Mouse (Mus musculus): ENCODE results near the gene Rtp1.

Gene Rtp1

DNA sequence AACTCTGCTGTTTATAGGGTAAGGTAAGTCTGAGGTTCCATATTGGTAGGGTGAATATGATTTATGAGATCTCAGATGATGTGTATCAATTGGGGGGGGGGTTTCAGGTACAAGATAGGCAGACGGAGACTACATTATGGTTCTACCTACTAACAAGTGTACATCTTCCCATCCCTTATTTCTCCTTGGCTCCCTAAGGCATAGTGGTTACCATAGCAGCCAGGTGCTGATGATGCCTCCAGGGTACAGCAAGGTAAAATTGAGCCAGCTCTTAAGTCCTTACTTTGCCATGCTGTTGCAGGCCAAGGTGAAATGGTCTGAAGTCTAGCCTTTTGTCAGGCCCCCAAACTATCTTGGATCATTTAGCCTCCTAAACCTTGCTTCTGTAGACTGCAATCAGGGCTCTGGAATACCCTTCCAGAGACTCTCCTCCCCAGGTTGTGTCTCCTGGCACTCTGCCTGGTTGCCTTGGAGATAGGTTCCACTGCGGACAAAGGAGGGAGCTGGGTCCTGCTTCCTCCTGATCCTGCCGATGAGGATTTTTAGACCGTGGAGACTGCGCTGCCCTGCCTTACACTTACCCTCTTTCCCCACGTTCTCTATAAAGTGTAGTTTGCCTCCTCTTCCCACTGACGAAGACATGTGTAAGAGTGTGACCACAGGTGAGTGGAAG is at the start of gene Rtp1:
Rtp1 (plus strand) TSS at position 487 of the 673 bp plus-strand sequence.
- DNase-seq (ENCODE audit: low read depth), result no peak

DNA sequence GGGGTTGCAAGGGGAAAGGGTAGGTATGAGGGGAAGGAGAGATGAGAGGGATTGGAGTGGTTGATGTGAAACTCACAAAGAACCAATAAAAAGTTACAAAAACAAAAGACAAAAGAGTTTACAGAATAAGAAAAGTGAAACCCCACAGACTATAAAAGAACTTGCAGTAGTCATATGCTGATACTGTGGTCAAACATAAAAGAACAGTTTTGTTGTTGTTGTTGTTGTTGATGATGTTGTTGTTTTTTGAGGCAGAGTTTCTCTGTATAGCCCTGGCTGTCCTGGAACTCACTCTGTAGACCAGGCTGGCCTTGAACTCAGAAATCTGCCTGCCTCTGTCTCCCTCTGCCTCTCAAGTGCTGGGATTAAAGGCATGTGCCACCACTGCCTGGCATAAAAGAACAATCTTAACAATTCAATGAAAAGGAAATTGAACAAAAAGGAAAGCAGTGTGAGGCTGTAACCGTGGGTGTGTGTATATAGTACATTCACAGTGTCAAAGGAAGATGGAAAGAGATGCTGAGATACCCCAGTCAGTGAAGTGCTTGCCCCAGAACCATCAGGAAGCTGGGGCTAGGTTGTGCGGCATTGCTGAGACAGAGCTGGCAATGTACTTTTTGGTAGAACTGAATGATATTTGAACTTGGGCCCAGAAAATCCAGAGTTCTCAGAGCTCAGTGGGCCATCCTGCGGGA is 49.2 kb upstream of the Rtp1 start:
- no peak for DNase-seq (ENCODE audit: low read depth)

DNA sequence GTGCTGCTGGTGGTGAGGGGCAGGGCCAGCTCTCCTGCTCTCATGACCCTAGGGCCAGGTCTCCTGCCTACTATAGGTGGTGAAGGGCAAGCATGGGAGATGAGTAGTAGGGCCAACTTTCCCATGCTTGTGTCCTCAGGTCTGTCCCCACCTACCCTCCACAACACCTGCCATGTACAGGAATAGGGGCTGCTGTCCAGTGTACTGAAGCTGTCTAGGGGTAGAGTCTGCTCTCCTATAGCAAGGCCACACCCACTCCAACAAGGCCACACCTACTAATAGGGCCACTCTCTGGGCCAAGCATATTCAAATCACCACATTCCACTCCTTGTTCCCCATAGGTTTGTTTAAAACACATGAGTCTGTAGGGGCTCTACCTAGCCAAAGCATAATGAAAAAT is 44.6 kb upstream of the Rtp1 start:
- no peak for DNase-seq (ENCODE audit: low read depth)

DNA sequence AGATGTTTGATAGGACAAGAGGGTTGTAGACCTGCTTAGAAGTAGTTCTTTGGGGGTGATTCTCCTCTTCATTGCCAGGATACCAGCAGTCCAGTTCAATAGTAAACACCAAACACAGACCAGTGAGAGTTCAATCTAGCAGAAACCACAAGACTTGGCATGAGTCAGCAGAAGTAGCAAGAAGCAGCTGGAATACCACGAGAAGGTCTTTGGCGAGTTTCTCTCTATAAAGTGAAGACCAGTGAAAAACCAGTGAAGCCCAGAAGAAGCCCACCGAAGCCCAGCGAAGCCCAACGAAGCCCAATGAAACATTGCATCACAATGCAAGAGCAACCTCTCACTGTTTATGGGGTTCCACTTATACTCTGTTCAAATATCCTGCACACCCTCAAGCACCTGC is 31.0 kb upstream of the Rtp1 start:
- no peak for DNase-seq (ENCODE audit: low read depth)

DNA sequence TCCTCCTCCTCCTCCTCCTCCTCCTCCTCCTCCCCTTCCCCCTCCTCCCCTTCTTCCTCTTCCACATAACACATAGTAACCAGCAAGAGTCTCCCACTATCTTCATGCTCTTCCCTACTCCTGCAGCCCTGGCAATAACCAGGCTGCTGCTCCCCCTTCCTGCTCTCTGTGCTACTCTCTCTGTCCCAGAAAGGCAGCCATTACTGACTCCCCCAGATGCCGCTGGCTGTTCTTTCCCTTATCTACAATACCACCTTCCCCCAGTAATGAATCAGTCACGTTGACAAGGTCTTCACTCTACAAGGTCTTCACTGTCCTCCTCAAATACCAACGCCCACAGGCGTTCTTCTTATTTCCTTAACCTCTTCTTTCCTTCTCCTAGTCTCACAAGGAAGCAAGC is 27.5 kb upstream of the Rtp1 start:
- peak; percentile 17 for DNase-seq (ENCODE audit: low read depth)

DNA sequence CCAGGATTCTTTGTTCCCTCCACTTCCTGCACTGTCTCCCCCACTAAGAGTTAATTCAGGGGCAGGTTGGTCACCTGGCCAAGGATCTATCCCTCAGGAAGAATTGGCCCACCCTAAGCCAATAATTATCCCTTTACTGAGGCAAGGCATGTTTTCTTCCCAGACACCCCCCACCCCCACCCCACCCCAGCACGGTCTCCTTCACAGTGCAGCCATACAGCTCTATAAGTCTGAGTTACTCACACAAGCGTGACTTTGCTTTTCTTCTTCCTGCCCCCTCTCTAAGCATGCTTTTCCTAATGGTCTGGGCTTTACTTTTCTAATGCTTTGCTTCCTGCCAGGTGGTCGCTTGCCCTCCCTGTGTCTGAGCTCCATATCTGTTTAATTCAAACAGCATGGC is 27.0 kb upstream of the Rtp1 start:
- no peak for DNase-seq (ENCODE audit: low read depth)

DNA sequence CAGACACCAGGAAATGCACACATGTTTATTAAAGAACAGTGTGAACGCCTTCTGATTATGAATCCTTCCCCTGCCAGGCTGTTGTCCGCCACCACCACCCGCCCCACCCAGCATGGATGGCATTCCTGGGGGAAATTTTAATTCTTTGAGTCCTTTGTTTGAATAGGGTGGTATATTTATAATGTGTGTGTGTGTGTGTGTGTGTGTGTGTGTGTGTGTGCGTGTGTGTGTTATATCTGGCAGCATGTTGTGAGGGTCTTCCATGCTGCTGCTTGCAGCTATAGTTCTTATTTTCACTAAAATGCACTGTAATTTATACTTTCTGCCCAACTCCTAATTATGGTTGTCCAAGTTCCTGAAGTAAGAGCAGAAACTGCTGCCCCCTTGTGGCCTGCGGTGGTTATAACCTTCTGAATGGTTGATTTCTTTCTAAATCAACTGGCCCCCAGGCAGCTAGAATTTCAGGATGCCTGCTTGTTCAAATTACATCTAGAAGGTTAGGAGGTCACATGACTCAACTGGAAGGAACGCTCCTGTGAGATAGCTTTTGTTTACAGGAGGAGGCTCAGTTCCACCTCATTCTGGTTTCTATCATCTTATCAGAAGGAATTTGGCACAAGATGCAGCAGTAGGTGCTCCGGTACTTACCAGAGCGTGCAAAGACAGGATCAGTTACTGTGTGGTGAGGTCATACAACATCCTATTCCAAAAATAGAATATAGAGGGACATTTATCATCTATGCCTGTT is 25.8 kb upstream of the Rtp1 start:
- peak; percentile 60 for DNase-seq (ENCODE audit: low read depth)

DNA sequence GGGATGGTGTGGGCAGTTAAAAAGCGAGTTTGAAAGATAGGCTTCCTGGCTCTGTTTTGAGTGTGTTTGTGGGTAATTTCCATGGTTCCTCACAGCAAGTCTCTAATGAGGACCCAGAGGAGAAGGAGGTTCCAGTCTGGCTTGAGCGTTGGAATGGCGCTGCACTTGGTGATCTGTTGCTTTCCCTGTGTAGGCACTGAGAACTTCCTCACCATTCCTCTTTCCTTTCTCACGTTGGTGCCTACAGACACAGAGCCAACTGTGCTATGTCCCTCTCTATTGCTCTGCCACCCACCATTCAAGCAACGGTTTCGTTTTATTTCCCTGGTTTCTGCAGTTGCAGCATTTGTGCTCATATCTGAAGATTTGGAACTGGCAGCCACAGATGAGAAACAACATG is 16.0 kb upstream of the Rtp1 start:
- no peak for DNase-seq (ENCODE audit: low read depth)

DNA sequence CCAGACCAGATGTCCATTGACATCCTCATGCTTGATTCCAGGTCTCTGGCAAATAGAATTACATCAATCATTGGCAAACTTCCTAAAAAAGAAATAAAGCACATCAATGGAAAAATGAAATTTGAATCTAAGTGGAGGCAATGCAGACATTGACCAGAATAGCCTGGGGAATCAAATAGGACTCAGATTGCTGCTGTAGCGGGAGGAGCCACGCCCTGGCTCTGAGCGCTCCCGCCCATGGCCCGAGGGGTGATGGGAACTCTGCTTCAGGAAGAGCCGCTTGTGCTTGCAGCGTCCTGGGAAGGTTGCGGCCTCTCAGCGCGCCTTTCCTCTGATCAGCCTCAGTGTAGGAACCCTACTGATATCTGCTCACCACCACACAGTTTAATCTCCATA is 12.7 kb upstream of the Rtp1 start:
- DNase-seq (ENCODE audit: low read depth), result no peak

DNA sequence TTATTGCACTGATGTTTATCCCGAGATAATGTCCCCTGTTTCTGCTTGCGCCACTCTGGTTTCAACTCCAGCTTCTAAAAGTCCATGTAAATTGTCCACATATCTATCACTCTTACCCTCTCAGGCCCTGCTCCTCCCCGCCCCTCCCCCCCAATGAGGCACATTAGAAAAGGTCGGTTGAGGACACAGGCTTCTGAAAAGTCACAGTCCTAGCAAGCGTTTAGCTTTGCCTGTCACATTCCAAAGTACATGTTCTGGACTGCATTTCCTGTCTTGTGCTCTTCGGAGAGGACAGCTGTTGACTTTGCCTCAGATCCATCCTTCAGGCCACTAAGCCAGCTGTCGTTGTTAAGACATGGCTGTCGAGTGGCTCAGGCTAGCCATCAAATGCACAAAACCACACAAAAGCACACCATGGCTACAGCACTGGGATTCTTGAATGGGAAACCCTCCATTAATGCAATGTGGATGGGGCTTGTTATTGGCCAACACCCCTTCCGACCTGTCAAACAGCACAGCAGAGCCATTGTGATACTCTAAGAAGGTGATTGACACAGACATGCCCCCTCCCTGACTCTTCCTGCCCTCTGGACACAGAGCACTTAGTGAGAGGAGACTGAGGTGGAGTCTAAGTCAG is 12.2 kb upstream of the Rtp1 start:
- DNase-seq (ENCODE audit: low read depth), result no peak

DNA sequence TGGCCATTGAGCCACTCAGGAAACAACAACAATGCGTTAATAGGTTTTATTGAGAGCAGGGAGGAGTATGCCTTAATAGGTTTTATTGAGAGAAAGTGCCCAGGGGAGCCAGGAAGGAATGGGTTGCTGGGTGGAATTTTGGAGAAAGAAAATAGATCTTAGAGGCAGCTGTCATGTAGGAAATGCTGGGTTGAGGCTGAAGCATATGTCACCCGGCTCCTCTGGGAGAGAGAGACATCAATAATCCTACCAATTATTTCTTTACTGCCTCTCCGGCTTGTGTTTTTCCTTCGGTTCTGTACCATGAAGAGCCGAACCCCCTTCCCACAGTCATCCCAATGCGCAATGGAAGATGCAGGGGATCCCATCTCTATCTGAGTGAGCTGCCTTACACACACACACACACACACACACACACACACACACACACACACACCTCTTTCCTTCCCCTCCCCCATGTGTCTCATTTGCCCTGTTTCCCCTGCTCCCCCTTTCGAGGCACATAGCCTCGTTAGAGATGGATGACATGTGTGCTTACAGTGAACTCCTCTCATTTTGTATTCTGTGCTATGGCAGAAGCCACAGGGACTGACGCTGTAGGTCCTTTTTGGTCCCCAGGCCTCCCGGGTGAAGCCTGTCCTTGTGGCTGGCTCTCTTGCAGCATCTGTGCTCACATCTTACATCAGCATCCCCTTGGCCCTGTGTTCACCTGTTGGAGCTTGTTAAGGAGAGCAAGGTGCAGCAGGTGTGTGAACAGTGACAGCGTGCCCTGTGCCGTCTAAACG is 11.3 kb upstream of the Rtp1 start:
- no peak for DNase-seq (ENCODE audit: low read depth)

DNA sequence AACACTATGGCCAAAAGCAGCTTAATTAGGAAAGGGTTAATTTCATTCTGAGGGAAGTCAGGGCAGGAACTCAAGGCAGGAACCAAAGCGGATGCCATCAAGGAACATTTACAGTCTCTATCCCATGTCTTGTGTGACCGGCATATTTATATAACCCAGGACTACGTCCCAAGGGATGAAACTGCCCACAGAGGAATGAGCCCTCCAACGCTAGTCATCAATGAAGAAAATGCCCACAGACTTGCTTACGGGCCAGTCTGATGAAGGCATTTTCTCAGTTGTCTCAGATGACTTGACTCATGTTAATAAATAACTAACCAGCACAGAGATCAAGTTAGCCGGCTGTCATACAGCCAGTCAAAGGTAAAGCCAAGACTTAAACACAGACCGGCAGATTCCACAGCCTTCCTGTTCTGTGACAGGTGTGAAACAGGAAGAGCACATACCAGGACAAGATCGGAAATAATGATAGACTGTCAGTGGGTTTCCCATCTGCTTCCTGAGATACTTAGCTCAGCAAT is 9.3 kb upstream of the Rtp1 start:
- no peak for DNase-seq (ENCODE audit: low read depth)

DNA sequence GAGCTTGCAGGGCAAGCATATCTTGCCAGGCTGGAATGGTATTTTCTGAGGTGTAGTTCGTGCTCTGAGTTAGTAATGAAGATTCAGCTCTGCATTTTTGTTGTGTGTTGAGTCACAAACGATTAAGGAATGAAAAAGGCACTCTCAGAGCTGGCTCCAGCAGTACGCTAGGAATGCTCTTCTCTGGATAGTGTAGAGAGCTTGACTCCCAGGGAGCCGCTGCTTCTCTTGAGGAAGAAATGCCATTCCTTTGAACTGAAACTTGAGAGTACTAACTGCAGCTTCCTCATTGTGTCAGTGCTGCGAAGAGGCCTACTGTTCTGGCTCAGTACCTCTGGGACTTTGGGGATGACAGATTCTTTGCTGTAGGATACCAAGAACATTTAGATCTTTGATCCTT is 5.1 kb upstream of the Rtp1 start:
- no peak for DNase-seq (ENCODE audit: low read depth)

DNA sequence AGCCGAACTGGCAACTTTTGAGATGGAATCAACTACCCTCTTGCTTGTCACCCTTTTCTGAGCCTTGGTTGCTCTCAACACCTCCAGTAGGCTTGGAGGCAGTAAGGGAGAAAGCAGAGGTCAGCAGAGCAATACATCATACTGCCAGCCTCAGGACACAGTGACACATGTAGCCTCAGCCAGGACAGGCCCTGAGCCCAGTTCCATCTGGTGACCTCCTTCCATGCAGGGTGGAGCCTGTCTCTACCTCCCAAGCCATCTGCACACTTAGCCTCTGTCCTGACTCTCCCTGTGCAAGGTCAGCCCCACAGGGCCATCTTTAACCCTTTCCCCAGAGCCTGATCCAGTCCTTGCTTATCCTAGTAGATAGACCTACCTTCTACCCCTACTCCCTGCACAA is 1.2 kb upstream of the Rtp1 start:
- no peak for DNase-seq (ENCODE audit: low read depth)

DNA sequence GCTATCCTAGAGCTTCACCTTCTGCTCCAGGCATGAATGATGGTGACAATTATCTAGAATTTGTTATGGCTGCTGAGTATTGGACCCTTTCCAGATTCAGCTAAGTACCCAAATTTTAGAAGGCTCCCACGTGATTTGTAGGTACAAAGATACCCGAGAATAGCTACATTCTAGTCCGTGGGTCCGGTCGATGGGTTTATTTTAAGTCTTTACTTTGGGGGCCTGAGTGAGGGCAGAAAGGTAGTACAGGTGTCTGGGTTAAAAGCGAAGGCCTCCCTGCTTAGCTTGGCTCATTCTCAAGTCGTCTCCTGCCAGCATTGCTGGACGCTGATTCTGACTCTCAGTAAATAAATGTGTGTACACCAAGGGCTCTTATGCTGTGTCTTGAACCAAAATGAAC is 1.1 kb downstream of the Rtp1 start:
- no peak for DNase-seq (ENCODE audit: low read depth)

DNA sequence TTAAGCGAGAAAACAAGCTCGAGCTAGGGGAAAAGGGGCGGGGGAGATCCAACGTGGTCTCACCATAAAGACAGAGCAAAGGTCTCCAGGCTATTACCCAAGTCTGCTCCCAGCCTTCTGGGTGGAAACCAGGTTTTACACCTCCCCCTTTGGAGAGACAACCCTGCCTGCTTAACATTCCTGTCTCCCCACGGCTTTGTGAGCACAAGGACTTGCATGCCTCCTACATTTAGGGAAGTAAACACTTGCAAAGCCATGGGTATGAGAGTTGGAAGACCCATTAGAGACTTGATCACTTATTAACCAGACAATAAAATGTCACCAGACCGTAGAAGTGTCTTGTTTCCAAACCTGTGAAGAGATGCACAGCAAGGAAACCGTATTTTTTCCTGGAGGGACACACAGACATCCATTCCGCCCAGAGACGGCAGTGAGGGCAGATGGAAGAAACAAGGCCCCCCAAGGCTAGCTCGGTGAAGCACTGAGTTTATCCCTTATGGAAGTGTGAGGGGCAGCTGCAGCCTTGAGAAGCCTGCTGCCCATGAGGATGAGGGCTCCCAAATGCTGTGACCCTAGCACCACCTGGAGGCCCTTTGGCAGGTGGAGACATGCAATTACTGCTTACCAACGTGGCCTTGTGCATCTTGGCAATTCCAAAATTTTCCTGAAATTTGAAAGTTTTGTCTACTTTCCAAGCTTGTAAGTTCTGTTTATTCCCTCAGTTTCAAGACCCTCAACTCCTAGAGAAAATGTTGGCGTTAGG is 8.7 kb downstream of the Rtp1 start:
- no peak for DNase-seq (ENCODE audit: low read depth)

DNA sequence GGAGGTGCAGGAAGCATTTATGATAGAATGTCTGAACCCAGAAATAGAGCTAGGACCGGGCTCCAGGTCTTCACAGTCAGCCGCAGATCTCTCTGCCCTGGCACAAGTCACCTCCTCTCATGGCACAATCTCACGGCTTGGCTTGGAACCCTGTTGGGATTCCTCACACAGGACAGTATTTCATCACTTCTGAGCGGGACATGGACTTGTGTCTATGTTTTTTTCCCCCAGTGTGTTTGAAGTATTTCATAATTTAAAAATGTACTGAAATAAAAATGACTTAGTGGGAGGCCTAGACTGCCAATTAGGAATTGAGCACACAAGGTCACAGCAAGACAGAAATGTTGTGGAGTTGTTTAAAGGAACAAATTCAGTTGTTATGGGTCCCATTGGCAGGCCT is 15.3 kb downstream of the Rtp1 start:
- no peak for DNase-seq (ENCODE audit: low read depth)

DNA sequence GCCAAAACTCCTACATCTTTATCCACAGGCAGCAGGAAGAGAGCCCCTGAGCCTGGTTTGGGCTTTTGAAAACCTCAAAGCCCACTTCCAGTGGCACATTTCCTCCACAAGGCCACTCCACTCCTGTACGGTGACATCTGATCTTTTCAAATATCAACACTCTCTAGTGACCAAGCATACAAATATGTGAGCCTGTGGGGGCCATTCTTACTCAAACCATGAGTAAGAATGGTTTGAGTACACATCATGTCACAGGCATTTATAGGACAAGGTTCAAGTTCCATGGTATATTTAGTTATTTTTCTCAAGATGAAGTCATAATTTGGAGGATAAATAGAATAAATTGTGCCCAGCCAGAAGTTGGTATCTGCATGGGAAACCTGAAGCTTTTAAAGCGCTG is 21.0 kb downstream of the Rtp1 start:
- no peak for DNase-seq (ENCODE audit: low read depth)

DNA sequence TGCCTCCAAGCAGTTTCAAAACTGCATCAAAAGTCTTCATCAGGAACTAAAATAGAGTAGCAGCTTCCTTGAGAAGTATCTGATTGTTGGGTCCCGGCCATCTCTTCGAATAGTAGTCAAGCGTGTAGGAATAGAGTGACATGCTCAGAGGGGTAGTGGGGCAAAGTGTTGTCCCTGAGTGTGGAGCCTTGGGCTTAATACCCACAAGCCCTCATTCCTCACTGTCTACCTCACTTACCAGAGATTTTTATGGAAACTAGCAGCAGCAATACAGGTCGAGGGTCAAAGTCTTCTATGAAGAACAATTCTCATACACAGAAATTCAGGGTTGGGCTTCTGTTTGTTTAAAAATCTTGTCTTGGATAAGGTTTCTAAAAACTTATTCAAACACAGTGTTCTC is 21.9 kb downstream of the Rtp1 start:
- DNase-seq (ENCODE audit: low read depth), result no peak

DNA sequence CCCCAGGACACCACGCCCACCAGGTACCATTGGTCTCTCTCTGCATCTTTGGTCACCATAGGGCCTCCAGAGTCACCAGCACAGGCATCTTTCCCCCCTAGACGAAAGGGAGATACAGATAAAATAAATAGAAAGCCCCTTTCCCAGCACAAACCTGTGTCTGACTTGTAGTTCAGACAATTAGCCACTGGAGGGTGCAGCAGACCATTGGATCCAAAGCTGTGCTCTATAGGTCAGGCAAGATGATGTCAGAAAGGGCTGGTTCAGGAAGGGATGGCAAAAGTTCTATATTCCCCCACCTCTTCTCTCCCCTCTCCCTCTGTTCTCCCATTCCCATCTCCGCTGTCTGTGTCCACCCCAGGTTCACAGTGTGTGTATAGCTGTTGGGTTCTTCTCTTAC is 23.5 kb downstream of the Rtp1 start:
- peak; percentile 29 for DNase-seq (ENCODE audit: low read depth)

DNA sequence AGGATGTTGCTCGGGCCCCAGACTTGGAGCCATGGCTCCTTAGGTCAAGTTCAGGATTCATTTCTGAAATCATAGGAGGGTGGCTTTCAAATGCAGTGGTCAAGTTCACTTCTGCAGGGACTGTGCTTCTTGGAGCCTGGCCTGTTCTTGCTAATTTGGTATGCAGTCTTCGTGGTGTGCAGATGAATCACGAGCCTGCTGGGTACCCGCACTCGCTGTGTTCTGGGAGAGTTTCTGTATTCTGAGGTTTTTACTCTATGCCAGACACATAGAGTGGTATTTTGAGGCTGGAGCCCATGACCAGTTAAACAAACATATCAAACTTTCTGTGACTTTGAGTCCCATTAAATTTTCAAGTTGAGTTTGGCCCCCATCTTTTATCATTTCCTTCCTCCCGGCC is 25.4 kb downstream of the Rtp1 start:
- no peak for DNase-seq (ENCODE audit: low read depth)
